Mouse (Mus musculus) forebrain, postnatal 0 days (tissue): ENCODE data around the gene Ksr2. TPM values are rescaled to one million over a fixed set of nuclear protein-coding genes. Genes with fewer than 3 reads are reported as not detected.

Experiments used
- ATAC-seq: fragments of 200-750 bp; cut with Nextera tagmentation; 2 replicates; pipeline ENCODE4 v1.8.0; 2017; ENCODE audit warnings: mild to moderate bottlenecking, moderate library complexity
- DNase-seq: peaks from one replicate; pipeline ENCODE4 v3.0.0-alpha.2; 2015
- H3K27ac ChIP-seq: fragments of 300-500 bp; sonication (generic); 2 replicates; pipeline ENCODE4 v1.5.1; 2014; ENCODE audit warnings: low read depth, mild to moderate bottlenecking, antibody characterized with exemption, low read length, moderate library complexity, mixed read lengths
- H3K27me3 ChIP-seq: fragments of 300-500 bp; sonication (generic); 2 replicates; pipeline ENCODE4 v1.6.1; 2014; ENCODE audit warnings: mild to moderate bottlenecking, low read length, mixed read lengths; ENCODE audit not compliant: insufficient read depth
- H3K36me3 ChIP-seq: fragments of 300-500 bp; sonication (generic); 2 replicates; pipeline ENCODE4 v1.6.1; 2014; ENCODE audit warnings: mild to moderate bottlenecking, moderate library complexity; ENCODE audit not compliant: insufficient read depth
- H3K4me1 ChIP-seq: fragments of 300-500 bp; sonication (generic); 2 replicates; pipeline ENCODE4 v1.6.1; 2014; ENCODE audit warnings: antibody characterized with exemption; ENCODE audit not compliant: insufficient read depth
- H3K4me2 ChIP-seq: fragments of 300-500 bp; sonication (generic); 2 replicates; pipeline ENCODE4 v1.6.1; 2014; ENCODE audit warnings: low read depth, mild to moderate bottlenecking, moderate library complexity
- H3K4me3 ChIP-seq: fragments of 300-500 bp; sonication (generic); 2 replicates; pipeline ENCODE4 v1.5.1; 2014; ENCODE audit warnings: low read depth, low read length, mixed read lengths
- H3K9ac ChIP-seq: fragments of 300-500 bp; sonication (generic); 2 replicates; pipeline ENCODE4 v1.6.1; 2014; ENCODE audit warnings: mild to moderate bottlenecking
- H3K9me3 ChIP-seq: fragments of 300-500 bp; sonication (generic); 2 replicates; pipeline ENCODE4 v1.6.1; 2016; ENCODE audit warnings: low read length
- CTCF ChIP-seq: sonication (generic); IDR thresholded peaks from 2 replicates; pipeline ENCODE4 v1.5.1; 2016; ENCODE audit warnings: antibody characterized with exemption, control low read depth, low read depth
- WGBS: fragments of 180-500 bp; shearing (Covaris S2); extraction: QIAGEN DNeasy Blood & Tissue Kit; methylation state at CpG from one replicate; pipeline ENCODE4 v1.1.7; 2014; 5-methylcytosine and 5-hydroxymethylcytosine counted together
- polyA plus RNA-seq: library from polyadenylated mRNA; unstranded; fragments of >200 nt; fragmentation: Nextera tagmentation; extraction: Ambion mirVana; gene quantifications from 2 replicates; pipeline ENCODE4 v1.2.1, GENCODE M21; 2015
- total RNA-seq: library from RNA; depleted of rRNA; stranded (reverse); fragments of >200 nt; gene quantifications from 2 replicates; pipeline ENCODE4 v1.2.3, GENCODE M21; 2014

Ksr2 gene
- total and polyA plus RNA-seq, 2 experiments from 2014 or later = 5.4 to 9.2 TPM

GRCm38 (mm10) chr5:117658641-117659040, 244.8 kb downstream of the Ksr2 start:
- Histone ChIP-seq H3K4me3 (no peak overlapping the region), H3K9me3 (no peaks in the 10 kb centered on the region), H3K4me1 (no peaks in the 10 kb centered on the region), H3K27ac (no peak overlapping the region), H3K36me3 (no peaks in the 10 kb centered on the region), H3K4me2 (no peak overlapping the region), H3K9ac (no peak overlapping the region), H3K27me3 (no peaks in the 10 kb centered on the region)
- ATAC-seq (no peak; the same call in 1 of the 2 replicates), DNase-seq (no peak)
- TF ChIP-seq CTCF = no peak; the same call in 1 of the 2 replicates
- WGBS = 19% methylated on average over 6 of the region's 6 CpGs

DNA sequence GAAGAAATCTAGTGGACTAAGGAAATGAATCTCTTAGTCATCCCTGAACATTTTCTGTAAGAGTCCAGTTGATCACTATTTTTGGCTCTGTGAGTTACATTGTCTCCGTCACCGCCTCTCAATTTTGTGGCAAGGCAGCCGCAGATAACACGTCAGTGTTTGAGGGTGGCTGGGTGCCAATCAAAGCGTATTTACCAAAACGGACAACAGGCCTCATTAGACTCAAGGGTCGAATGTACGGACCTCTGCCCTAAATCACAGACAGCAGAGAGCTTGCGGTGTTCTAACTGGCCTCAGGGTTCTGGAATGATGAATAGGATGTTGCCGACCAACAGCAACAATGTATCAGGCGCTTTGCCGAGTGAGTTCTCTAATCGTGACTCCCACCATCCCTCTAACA, 245.8 kb downstream of the Ksr2 start:
- no peak overlapping the region for H3K9ac ChIP-seq
- no peak for DNase-seq
- H3K27me3 ChIP-seq = no peaks in the 10 kb centered on the region
- TF ChIP-seq CTCF = no peak
- no peaks in the 10 kb centered on the region for H3K36me3 ChIP-seq
- 68% methylated on average over 13 of the region's 13 CpGs for WGBS
- no peak for ATAC-seq
- H3K4me1 ChIP-seq = no peaks in the 10 kb centered on the region
- H3K4me2 ChIP-seq = no peak overlapping the region
- H3K27ac ChIP-seq = no peak overlapping the region
- no peaks in the 10 kb centered on the region for H3K9me3 ChIP-seq
- no peak overlapping the region for H3K4me3 ChIP-seq

DNA sequence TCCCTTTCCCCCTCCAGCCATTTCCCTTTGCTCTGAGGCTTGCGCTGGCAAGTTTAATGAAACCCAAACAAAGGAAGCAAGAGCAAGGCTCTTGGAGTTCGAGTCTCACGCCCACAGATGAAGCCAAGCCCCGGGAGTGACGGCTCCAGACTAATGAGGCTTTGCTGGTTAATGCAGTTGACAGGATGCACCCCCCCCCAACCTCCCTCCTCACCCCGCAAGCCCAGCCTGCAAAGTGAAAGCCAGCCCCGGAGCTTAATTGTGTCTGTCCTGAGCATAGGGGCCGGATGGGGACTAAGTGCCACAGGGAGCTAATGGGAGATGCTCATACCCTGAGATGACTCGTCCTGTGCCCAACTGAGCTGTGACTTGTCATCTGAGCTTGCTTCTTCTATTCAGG, 251.4 kb downstream of the Ksr2 start:
- H3K4me2 ChIP-seq = no peak overlapping the region
- no peak for ATAC-seq
- H3K9ac ChIP-seq = no peak overlapping the region
- peaks cover 5% of the 10 kb centered on the region; the same call in 1 of the 2 replicates for H3K4me1 ChIP-seq
- WGBS = 8% methylated on average over 9 of the region's 9 CpGs
- H3K27me3 ChIP-seq = no peaks in the 10 kb centered on the region
- TF ChIP-seq CTCF = no peak
- no peak overlapping the region for H3K27ac ChIP-seq
- H3K36me3 ChIP-seq = no peaks in the 10 kb centered on the region
- DNase-seq = no peak
- no peaks in the 10 kb centered on the region for H3K9me3 ChIP-seq
- no peak overlapping the region for H3K4me3 ChIP-seq

GRCm38 (mm10) chr5:117667314-117667713, 253.5 kb downstream of the Ksr2 start:
- DNase-seq = peak; percentile 58
- Histone ChIP-seq H3K36me3 (no peaks in the 10 kb centered on the region), H3K9ac (no peak overlapping the region), H3K27me3 (no peaks in the 10 kb centered on the region), H3K4me1 (peaks cover 5% of the 10 kb centered on the region; the same call in 1 of the 2 replicates), H3K9me3 (no peaks in the 10 kb centered on the region), H3K27ac (no peak overlapping the region), H3K4me2 (no peak overlapping the region), H3K4me3 (no peak overlapping the region)
- ATAC-seq = peak; percentile 84
- no peak for TF ChIP-seq CTCF
- WGBS = 37% methylated on average over 3 of the region's 4 CpGs

DNA sequence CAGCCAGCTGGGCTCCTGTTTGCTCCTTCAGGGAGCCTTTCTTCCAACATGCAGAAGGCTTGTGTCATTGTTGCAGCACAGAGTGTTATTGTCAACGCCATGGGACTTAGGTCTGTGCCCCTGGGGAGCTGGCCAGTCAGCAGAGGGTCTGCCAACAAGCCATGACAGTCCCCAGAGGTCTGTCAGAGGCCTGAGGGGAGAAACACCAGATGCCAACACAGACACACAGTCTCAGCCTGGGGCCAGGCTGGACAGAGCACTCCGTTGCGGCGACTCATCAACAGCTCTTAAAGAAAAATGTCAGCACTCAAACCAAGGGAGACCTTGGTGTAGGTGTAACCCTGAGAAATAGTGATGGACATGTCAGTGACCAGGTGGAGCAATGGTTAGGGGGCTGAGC, 255.5 kb downstream of the Ksr2 start:
- Histone ChIP-seq H3K27ac (no peak overlapping the region), H3K36me3 (no peaks in the 10 kb centered on the region), H3K9ac (no peak overlapping the region), H3K4me1 (peaks cover 5% of the 10 kb centered on the region; the same call in 1 of the 2 replicates), H3K9me3 (no peaks in the 10 kb centered on the region), H3K4me3 (no peak overlapping the region), H3K27me3 (no peaks in the 10 kb centered on the region), H3K4me2 (no peak overlapping the region)
- DNase-seq (no peak), ATAC-seq (0 out of 2 replicates have a peak, but pooled peaks have one; percentile 19)
- no peak for TF ChIP-seq CTCF
- WGBS = 64% methylated on average over 4 of the region's 4 CpGs

GRCm38 (mm10) chr5:117669843-117670242, 256.0 kb downstream of the Ksr2 start:
- 75% methylated on average over 7 of the region's 7 CpGs for WGBS
- H3K4me2 ChIP-seq = no peak overlapping the region
- no peak overlapping the region for H3K9ac ChIP-seq
- H3K27ac ChIP-seq = no peak overlapping the region
- ATAC-seq = no peak
- no peaks in the 10 kb centered on the region for H3K9me3 ChIP-seq
- H3K4me1 ChIP-seq = peaks cover 5% of the 10 kb centered on the region; the same call in 1 of the 2 replicates
- no peaks in the 10 kb centered on the region for H3K36me3 ChIP-seq
- no peak for DNase-seq
- H3K4me3 ChIP-seq = no peak overlapping the region
- H3K27me3 ChIP-seq = no peaks in the 10 kb centered on the region
- no peak for TF ChIP-seq CTCF

GRCm38 (mm10) chr5:117671362-117671761, 257.6 kb downstream of the Ksr2 start:
- Histone ChIP-seq H3K9ac (no peak overlapping the region), H3K27ac (no peak overlapping the region), H3K27me3 (no peaks in the 10 kb centered on the region), H3K4me2 (no peak overlapping the region), H3K36me3 (no peaks in the 10 kb centered on the region), H3K9me3 (no peaks in the 10 kb centered on the region), H3K4me3 (no peak overlapping the region), H3K4me1 (no peaks in the 10 kb centered on the region)
- no peak for TF ChIP-seq CTCF
- DNase-seq (no peak), ATAC-seq (no peak)
- WGBS = 44% methylated on average over 6 of the region's 6 CpGs
